Mouse (Mus musculus) megakaryocyte, adult 5-6 weeks (primary cell): ENCODE data around the gene Tas2r115. TPM values are rescaled to one million over a fixed set of nuclear protein-coding genes. Genes with fewer than 3 reads are reported as not detected.
"Not testable (repeated sequence)": the region's sequence is repeated elsewhere in the genome, so short reads cannot be mapped to it uniquely, and the experiment has no call there.

Experiments
- ATAC-seq: 2 replicates; pipeline ENCODE4 v1.8.0; 2016; ENCODE audit warnings: mild to moderate bottlenecking, inconsistent platforms; ENCODE audit not compliant: poor library complexity, severe bottlenecking
- total RNA-seq, 2 experiments: library from RNA; stranded (forward) in 1 of 2; stranded (reverse) in 1 of 2; fragments of 153-499, 151-499 nt in 1 of 2; fragments of 221-1000, 200-1000 nt in 1 of 2; gene quantifications; 2 replicates each; pipeline versions ENCODE4 v1.2.3 to v1.2.4; 2015 to 2017

Tas2r115 gene
- total RNA-seq (2015) (not detected in 2 replicates), total RNA-seq (2017) (not detected in 2 replicates)

GRCm38 (mm10) chr6:132737935-132738334 lies at the start of gene Tas2r115:
Tas2r115 (minus strand) TSS chr6:132738035.
- no peak for ATAC-seq

DNA sequence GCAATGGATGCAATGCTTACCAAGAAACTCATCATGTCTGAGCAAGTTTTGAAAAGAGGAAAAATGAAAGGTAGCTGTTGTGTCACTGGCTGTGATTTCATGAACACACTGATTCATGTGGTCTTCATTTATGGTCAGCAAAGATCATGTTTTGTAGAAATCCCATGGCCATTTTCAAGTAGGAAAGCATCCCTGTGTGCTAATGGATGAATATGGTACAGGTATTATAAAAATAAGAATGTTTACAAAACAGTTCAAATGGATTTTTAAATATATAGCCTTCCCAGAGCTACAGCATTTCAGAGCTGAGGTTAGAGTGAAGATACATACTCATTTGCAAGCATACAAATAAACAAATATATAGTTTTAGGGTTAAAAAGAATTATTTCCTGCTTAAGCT lies 40.2 kb upstream of the Tas2r115 start, which contains the start of gene Tas2r136:
Gene Tas2r136, minus strand, starts transcription at position 101 of the 400 bp plus-strand sequence.
- ATAC-seq, result no peak

GRCm38 (mm10) chr6:132761831-132762230 lies 24.0 kb upstream of the Tas2r115 start, which contains the start of gene Tas2r102:
Tas2r102 (plus strand) TSS chr6:132762131.
- ATAC-seq, result no peak

DNA sequence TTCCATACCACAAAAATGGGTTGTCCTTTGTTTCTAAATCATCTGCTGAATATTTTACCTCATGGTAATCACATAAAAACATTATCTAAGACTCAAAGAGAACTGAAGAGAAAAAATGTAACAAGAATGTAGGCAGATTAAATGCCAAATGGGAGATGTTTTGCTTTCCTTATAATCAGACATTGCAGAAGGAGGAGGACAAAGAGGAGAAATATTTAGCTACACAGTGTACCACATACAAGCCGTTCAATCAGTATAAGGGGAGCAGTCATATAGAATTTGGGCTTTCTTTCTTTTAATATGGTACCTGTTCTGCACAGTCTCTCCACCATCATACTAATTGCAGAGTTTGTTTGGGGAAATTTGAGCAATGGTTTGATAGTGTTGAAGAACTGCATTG lies 16.6 kb upstream of the Tas2r115 start, which contains the start of gene Tas2r124:
Gene Tas2r124, plus strand, starts transcription at position 301 of the 400 bp plus-strand sequence.
- no peak for ATAC-seq

DNA sequence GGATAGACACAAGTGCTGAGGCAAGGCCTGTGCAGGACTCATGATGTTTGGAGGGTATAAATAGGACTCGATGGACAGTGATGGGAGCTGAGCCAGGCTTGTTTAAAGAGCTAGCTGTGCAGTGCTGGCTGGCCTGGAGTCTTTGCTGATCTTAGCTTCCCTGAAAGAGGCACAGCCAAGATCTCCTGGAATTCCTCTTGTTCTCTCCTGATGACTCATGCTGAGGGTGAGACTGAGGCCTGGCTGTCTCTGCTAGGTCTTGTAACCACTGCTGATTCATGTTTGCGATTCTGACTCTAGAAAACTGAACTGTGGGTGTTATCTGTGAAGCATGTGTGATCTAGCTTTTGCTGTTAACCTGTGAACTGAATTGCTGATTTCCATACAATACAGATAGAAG lies 12.4 kb upstream of the Tas2r115 start:
- ATAC-seq, result no peak

DNA sequence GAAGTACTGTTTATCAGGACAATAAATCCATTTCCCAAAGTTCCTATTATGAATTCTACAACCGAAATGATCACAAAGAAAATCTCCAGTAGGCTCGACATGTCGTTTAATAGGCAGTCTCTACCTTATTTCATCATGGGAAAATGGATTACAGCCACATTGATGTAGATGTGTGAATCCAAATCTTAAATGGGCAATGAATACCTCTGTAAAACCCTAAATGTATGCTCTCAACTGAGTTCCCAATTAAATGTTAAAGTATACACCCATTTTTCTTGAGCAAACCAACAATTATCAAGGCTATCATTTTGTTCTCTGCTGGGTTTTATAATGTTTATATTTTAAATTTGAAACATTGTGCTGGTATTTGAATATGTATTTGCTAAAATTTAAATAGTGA lies 26.0 kb downstream of the Tas2r115 start, which contains the start of gene Tas2r122:
Gene Tas2r122, minus strand, starts transcription at position 101 of the 400 bp plus-strand sequence.
- no peak for ATAC-seq

- no peak for ATAC-seq
Measured at GRCm38 (mm10) chr6:132700907-132701306, 36.9 kb downstream of the Tas2r115 start, which contains the start of gene Tas2r121. Tas2r121 (minus strand) TSS chr6:132701007.

DNA sequence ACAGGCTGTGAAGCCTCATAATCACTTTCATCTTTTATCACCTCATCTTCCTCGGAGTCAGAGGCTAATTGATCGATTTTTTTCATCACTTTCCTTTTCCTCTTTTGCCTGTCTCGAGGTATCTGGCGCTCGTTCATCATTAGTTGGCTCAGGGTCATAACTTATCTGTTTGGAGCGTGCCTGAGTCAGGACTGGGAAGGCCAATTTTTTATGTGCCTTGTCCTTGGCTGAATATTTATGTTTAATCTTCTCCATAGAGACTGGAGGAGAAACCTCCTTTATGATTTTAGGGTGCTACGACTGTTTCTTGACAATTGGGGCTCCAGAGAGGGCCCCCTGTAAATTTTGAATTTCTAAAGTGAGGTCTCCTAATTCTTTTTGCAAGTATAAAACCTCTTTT lies 46.2 kb downstream of the Tas2r115 start:
- ATAC-seq, result not testable (repeated sequence)

Other genes starting within 250 kb of the Tas2r115 start
- gene Prh1, start 168.2 kb downstream of the Tas2r115 start, total RNA-seq (2015), result not detected in 2 replicates
- gene Prh1, start 168.2 kb downstream of the Tas2r115 start, total RNA-seq (2017), result not detected in 2 replicates
- gene Prp2, start 142.1 kb downstream of the Tas2r115 start, total RNA-seq (2015), result not detected in 2 replicates
- not detected in 2 replicates for gene Prp2, start 142.1 kb downstream of the Tas2r115 start, total RNA-seq (2017)
- gene A630073D07Rik, start 86.5 kb downstream of the Tas2r115 start, total RNA-seq (2015), result not detected in 2 replicates
- gene A630073D07Rik, start 86.5 kb downstream of the Tas2r115 start, total RNA-seq (2017), result not detected in 2 replicates
- not detected in 2 replicates for gene Tas2r120, start 81.1 kb downstream of the Tas2r115 start, total RNA-seq (2015)
- not detected in 2 replicates for gene Tas2r120, start 81.1 kb downstream of the Tas2r115 start, total RNA-seq (2017)
- gene Tas2r121, start 37.0 kb downstream of the Tas2r115 start, total RNA-seq (2015), result not detected in 2 replicates
- not detected in 2 replicates for gene Tas2r121, start 37.0 kb downstream of the Tas2r115 start, total RNA-seq (2017)
- not detected in 2 replicates for gene Tas2r122, start 26.1 kb downstream of the Tas2r115 start, total RNA-seq (2015)
- not detected in 2 replicates for gene Tas2r122, start 26.1 kb downstream of the Tas2r115 start, total RNA-seq (2017)
- gene Tas2r124, start 16.7 kb upstream of the Tas2r115 start, total RNA-seq (2015), result not detected in 2 replicates
- gene Tas2r124, start 16.7 kb upstream of the Tas2r115 start, total RNA-seq (2017), result not detected in 2 replicates
- gene Tas2r102, start 24.1 kb upstream of the Tas2r115 start, total RNA-seq (2015), result not detected in 2 replicates
- gene Tas2r102, start 24.1 kb upstream of the Tas2r115 start, total RNA-seq (2017), result not detected in 2 replicates
- not detected in 2 replicates for gene Tas2r136, start 40.1 kb upstream of the Tas2r115 start, total RNA-seq (2015)
- gene Tas2r136, start 40.1 kb upstream of the Tas2r115 start, total RNA-seq (2017), result not detected in 2 replicates
- gene Tas2r117, start 64.8 kb upstream of the Tas2r115 start, total RNA-seq (2015), result not detected in 2 replicates
- gene Tas2r117, start 64.8 kb upstream of the Tas2r115 start, total RNA-seq (2017), result not detected in 2 replicates
- not detected in 2 replicates for gene Tas2r123, start 109.1 kb upstream of the Tas2r115 start, total RNA-seq (2015)
- gene Tas2r123, start 109.1 kb upstream of the Tas2r115 start, total RNA-seq (2017), result not detected in 2 replicates
- not detected in 2 replicates for gene Tas2r116, start 117.4 kb upstream of the Tas2r115 start, total RNA-seq (2015)
- not detected in 2 replicates for gene Tas2r116, start 117.4 kb upstream of the Tas2r115 start, total RNA-seq (2017)
- gene Tas2r110, start 130.0 kb upstream of the Tas2r115 start, total RNA-seq (2015), result not detected in 2 replicates
- gene Tas2r110, start 130.0 kb upstream of the Tas2r115 start, total RNA-seq (2017), result not detected in 2 replicates
- not detected in 2 replicates for gene Tas2r113, start 155.0 kb upstream of the Tas2r115 start, total RNA-seq (2015)
- not detected in 2 replicates for gene Tas2r113, start 155.0 kb upstream of the Tas2r115 start, total RNA-seq (2017)
- gene Tas2r125, start 171.6 kb upstream of the Tas2r115 start, total RNA-seq (2015), result not detected in 2 replicates
- not detected in 2 replicates for gene Tas2r125, start 171.6 kb upstream of the Tas2r115 start, total RNA-seq (2017)
- not detected in 2 replicates for gene Tas2r129, start 213.1 kb upstream of the Tas2r115 start, total RNA-seq (2015)
- gene Tas2r129, start 213.1 kb upstream of the Tas2r115 start, total RNA-seq (2017), result not detected in 2 replicates
- gene Tas2r131, start 219.9 kb upstream of the Tas2r115 start, total RNA-seq (2015), result not detected in 2 replicates
- not detected in 2 replicates for gene Tas2r131, start 219.9 kb upstream of the Tas2r115 start, total RNA-seq (2017)
- not detected in 2 replicates for gene Tas2r109, start 242.9 kb upstream of the Tas2r115 start, total RNA-seq (2015)
- gene Tas2r109, start 242.9 kb upstream of the Tas2r115 start, total RNA-seq (2017), result not detected in 2 replicates